Mouse (Mus musculus) E14TG2a.4 (cell line): Measurements from ENCODE around the gene Lelp1.
A peak's percentile ranks its signal among the peaks of the same experiment; 100 is the strongest.

Experiments used
- CTCF ChIP-seq: conservative IDR thresholded peaks from 2 replicates; pipeline ENCODE4 v1.5.1; 2014; ENCODE audit warnings: low read length
- POU5F1 ChIP-seq: IDR thresholded peaks from 2 replicates; pipeline ENCODE4 v1.6.1; 2014; ENCODE audit warnings: low read length, borderline replicate concordance

- peak; percentile 87 for TF ChIP-seq CTCF
- no peak for TF ChIP-seq POU5F1
Measured at GRCm38 (mm10) chr3:92153322-92153721, 10.8 kb upstream of the Lelp1 start.
